Mouse (Mus musculus) forebrain, embryonic 10.5 days (tissue): ENCODE measurements around the gene Alg14. TPM values are rescaled to one million over a fixed set of nuclear protein-coding genes. Genes with fewer than 3 reads are reported as not detected.

Source experiments
- DNase-seq: peaks from one replicate; pipeline ENCODE4 v3.0.0-alpha.2; 2017; ENCODE audit warnings: low spot score; ENCODE audit errors: extremely low spot score
- H3K27ac ChIP-seq: fragments of 300-500 bp; sonication (generic); 2 replicates; pipeline ENCODE4 v1.5.1; 2016; ENCODE audit warnings: mild to moderate bottlenecking
- H3K27me3 ChIP-seq: fragments of 300-500 bp; sonication (generic); 2 replicates; pipeline ENCODE4 v1.6.1; 2016; ENCODE audit warnings: mild to moderate bottlenecking; ENCODE audit not compliant: poor library complexity, severe bottlenecking
- H3K36me3 ChIP-seq: fragments of 300-500 bp; sonication (generic); replicated peaks from 2 replicates; pipeline ENCODE4 v1.6.1; 2016; ENCODE audit warnings: mild to moderate bottlenecking, moderate library complexity
- H3K4me1 ChIP-seq: fragments of 300-500 bp; sonication (generic); 2 replicates; pipeline ENCODE4 v1.6.1; 2016
- H3K4me3 ChIP-seq: fragments of 300-500 bp; sonication (generic); 2 replicates; pipeline ENCODE4 v1.5.1; 2016; ENCODE audit warnings: mild to moderate bottlenecking, moderate library complexity
- H3K9me3 ChIP-seq: fragments of 300-500 bp; sonication (generic); 2 replicates; pipeline ENCODE4 v1.6.1; 2016; ENCODE audit warnings: mild to moderate bottlenecking, moderate library complexity
- WGBS: fragments of 180-500 bp; shearing (Covaris S2); methylation state at CpG from one replicate; pipeline ENCODE4 v1.1.7; 2016; 5-methylcytosine and 5-hydroxymethylcytosine counted together
- polyA plus RNA-seq: library from polyadenylated mRNA; unstranded; fragments of >200 nt; fragmentation: Nextera tagmentation; extraction: Ambion mirVana; gene quantifications from 2 replicates; pipeline ENCODE4 v1.2.1, GENCODE M21; 2016

Gene Alg14
- polyA plus RNA-seq, 1 experiment from 2014 or later = 30.9 TPM

DNA sequence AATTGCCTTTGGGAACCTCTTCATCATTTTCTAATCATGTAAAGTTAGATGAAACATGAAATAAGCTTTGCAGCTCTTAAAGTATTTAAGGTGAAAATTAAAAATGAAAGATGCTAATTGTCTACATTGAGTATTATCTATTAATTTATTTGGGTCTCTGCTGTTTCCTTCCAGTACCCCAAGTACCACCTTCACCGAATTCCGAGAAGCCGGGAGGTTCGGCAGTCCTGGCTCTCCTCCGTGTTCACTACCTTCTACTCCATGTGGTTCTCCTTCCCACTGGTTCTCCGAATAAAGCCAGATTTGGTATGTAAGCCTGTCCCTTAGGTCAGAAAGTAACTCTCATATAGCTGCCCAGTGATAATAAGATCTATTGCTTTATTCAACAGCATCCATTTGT, 28.3 kb downstream of the Alg14 start:
- peaks cover 8% of the 10 kb centered on the region; the same call in 1 of the 2 replicates for H3K9me3 ChIP-seq
- H3K27ac ChIP-seq = no peak overlapping the region
- no peaks in the 10 kb centered on the region for H3K27me3 ChIP-seq
- H3K36me3 ChIP-seq = peaks cover 28% of the 10 kb centered on the region
- DNase-seq = no peak
- no peak overlapping the region for H3K4me3 ChIP-seq
- H3K4me1 ChIP-seq = no peaks in the 10 kb centered on the region
- 94% methylated on average over 6 of the region's 6 CpGs for WGBS

DNA sequence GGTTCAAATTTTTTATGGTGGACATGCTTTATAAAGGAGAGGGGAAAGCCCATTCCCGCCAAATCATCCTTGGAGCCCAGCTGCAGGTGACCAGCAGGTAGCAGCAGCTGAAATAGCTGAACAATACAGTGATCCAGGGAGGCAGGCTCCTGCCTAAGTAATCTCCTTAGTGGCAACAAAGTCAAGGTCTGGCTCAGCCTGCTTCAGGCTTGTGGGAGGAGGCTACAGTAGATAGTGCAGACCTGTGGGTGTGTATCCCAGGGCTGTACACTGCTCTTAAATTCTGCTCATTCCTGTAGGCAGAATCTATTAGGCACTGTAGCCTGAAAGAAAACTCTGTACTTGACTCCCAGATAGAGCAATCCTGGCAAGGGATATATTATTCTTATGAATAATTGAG, 29.3 kb downstream of the Alg14 start:
- WGBS = 59% methylated on average over 1 of the region's 1 CpGs

DNA sequence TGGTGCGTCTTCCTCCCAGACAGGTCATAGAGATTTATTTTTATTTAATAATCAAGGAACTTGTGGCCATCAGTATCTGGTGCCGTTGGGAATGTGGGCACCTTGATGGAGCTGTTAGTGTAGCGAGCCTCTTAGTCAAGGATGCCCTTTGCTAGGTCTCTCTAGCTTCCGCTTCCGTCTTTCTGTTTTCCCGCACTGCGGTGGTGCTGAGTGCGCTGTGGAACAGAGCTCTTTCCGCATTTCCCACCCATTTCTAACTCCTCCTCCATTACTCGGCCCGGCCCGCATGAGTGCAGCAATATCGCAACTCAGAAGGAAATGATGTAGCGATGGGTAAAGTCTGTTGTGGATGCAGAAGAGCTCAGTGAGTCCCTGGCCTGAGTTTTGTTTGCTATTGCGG, 31.8 kb downstream of the Alg14 start:
- 95% methylated on average over 15 of the region's 15 CpGs for WGBS
- no peak for DNase-seq
- peaks cover 21% of the 10 kb centered on the region for H3K36me3 ChIP-seq

More for the DNA sequence above, 29.3 kb downstream of the Alg14 start:
- H3K4me1 ChIP-seq = no peaks in the 10 kb centered on the region
- H3K27me3 ChIP-seq = no peaks in the 10 kb centered on the region
- H3K4me3 ChIP-seq = no peak overlapping the region
- no peak overlapping the region for H3K27ac ChIP-seq
- no peak for DNase-seq
- H3K36me3 ChIP-seq = peaks cover 25% of the 10 kb centered on the region
- H3K9me3 ChIP-seq = 0 out of 2 replicates have a peak, but pooled peaks cover 4% of the 10 kb centered on the region

DNA sequence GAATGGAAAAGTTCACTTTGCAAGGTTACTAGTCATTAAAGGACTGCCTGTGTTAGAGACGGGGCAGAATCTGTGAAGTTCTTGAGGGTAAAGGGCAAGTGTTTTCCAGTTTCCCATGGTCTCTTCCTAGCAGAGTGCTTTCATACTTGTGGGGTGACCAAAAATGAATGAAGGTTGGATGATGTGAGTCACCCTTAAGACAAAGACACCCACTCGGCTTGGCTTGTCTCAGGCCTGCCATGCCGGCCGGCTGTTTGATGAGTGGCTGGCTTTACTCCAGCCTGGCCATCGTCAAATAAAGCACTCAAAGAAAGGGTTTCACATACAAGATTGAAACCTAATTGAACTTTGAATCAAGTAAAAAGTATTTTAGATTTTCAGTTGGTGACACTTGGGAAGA, 35.8 kb downstream of the Alg14 start:
- 96% methylated on average over 5 of the region's 5 CpGs for WGBS
- Histone ChIP-seq H3K4me1 (no peaks in the 10 kb centered on the region), H3K9me3 (no peaks in the 10 kb centered on the region), H3K27ac (no peak overlapping the region), H3K4me3 (no peak overlapping the region), H3K27me3 (no peaks in the 10 kb centered on the region), H3K36me3 (peaks cover 16% of the 10 kb centered on the region)
- DNase-seq = no peak

More for the DNA sequence above, 31.8 kb downstream of the Alg14 start:
- H3K27ac ChIP-seq = no peak overlapping the region
- H3K4me3 ChIP-seq = no peak overlapping the region
- H3K9me3 ChIP-seq = no peaks in the 10 kb centered on the region
- H3K27me3 ChIP-seq = no peaks in the 10 kb centered on the region
- no peaks in the 10 kb centered on the region for H3K4me1 ChIP-seq

DNA sequence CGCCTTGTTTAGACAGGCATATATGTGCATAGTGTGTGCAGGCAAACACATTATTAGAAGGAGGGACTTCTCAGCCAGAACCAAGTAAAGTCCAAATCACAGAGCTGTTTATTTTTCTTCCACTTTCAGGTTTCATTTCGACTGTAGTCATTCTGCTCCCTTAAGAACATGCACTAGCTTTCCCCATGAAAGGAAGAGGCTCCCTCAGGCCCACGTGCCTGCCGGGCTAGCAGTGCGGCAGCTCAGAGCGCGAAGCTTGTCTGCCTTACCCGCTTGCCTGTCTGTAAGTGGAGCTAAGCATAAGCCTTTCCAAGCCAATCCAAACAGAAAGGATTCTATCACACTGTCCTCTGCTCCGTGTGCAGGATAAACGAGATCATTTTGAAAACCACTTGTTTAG, 38.1 kb downstream of the Alg14 start:
- Histone ChIP-seq H3K36me3 (peaks cover 6% of the 10 kb centered on the region; the same call in 1 of the 2 replicates), H3K9me3 (no peaks in the 10 kb centered on the region), H3K4me3 (no peak overlapping the region), H3K4me1 (no peaks in the 10 kb centered on the region), H3K27ac (no peak overlapping the region), H3K27me3 (no peaks in the 10 kb centered on the region)
- DNase-seq = no peak
- WGBS = 84% methylated on average over 10 of the region's 10 CpGs

DNA sequence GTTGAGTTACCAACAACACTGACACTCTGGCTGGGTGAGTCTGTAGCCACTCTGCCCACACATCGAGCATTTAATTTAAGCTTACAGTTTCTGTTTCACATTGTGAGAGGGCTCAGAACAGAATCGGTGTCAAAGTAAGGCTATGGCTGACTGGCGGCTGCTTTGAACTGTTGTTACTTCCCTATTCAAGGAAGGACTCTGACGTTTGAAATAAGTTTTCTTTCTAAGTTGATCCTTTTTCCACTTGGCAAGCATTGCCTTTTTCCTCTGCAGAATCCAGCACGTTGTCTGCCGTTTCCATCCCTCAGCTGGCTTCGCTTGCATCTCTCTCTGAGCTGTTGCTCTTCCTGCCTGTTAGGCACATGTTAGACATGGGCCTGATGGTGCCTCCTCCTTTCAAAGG, 38.7 kb downstream of the Alg14 start:
- Histone ChIP-seq H3K4me3 (no peak overlapping the region), H3K27me3 (no peaks in the 10 kb centered on the region), H3K4me1 (no peaks in the 10 kb centered on the region), H3K27ac (no peak overlapping the region), H3K9me3 (no peaks in the 10 kb centered on the region), H3K36me3 (peaks cover 3% of the 10 kb centered on the region; the same call in 1 of the 2 replicates)
- WGBS = 86% methylated on average over 7 of the region's 7 CpGs
- DNase-seq = no peak

DNA sequence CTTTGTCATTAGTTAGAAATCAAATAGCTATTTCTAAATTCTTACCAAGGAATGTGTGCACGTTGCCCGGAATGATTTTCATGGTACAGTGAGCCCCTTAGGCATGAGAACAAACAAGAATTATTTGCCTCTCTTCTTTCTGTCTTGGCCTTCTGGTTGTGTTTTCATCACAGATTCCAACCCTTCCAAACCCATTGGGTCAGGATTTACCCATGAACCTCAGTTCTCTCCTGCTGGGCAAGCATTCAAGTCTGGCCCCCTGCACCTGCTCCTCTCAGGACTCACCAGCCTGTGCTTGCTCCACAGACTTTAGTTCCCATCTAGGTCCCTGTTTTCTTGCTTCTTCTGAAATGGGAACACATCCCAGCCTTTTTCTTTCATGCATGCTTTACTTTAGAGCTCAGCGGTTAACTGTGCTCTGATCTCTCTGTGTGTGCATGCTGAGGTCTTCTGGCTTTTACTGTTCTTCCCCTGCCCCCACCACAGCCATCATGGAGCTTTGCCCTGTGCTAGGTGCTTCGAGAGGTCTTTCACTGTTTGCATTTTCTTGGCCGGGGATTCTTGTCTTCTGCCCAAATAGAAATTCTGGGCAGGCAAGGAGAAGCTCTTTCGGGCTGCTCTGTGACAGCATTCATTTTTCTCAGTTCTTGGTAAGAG, 44.8 kb downstream of the Alg14 start:
- no peak overlapping the region for H3K4me3 ChIP-seq
- H3K9me3 ChIP-seq = no peaks in the 10 kb centered on the region
- H3K36me3 ChIP-seq = 0 out of 2 replicates have a peak, but pooled peaks cover 3% of the 10 kb centered on the region
- H3K27ac ChIP-seq = no peak overlapping the region
- no peaks in the 10 kb centered on the region for H3K27me3 ChIP-seq
- 90% methylated on average over 6 of the region's 6 CpGs for WGBS
- no peak for DNase-seq
- peaks cover 18% of the 10 kb centered on the region for H3K4me1 ChIP-seq

DNA sequence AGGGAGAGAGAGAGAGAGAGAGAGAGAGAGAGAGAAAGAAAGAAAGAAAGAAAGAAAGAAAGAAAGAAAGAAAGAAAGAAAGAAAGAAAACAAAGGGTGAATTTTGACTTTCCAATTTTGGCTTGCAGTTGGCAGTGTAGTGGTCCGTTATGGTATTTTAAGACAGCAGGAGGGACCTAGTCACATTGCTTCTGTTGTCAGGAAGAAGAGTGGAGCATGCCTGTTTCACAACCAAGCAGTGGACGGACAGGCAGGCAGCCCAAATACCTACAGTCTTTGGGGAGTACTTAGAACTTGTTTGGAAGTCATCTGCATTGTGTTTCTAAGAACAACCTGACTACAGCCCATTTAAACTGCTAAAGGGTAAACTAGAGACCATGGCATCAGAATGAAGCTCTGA, 47.1 kb downstream of the Alg14 start:
- no peaks in the 10 kb centered on the region for H3K9me3 ChIP-seq
- no peaks in the 10 kb centered on the region for H3K27me3 ChIP-seq
- H3K4me3 ChIP-seq = no peak overlapping the region
- peaks cover 2% of the 10 kb centered on the region; the same call in 1 of the 2 replicates for H3K36me3 ChIP-seq
- no peak overlapping the region for H3K27ac ChIP-seq
- 71% methylated on average over 2 of the region's 2 CpGs for WGBS
- no peak for DNase-seq
- peaks cover 24% of the 10 kb centered on the region for H3K4me1 ChIP-seq

DNA sequence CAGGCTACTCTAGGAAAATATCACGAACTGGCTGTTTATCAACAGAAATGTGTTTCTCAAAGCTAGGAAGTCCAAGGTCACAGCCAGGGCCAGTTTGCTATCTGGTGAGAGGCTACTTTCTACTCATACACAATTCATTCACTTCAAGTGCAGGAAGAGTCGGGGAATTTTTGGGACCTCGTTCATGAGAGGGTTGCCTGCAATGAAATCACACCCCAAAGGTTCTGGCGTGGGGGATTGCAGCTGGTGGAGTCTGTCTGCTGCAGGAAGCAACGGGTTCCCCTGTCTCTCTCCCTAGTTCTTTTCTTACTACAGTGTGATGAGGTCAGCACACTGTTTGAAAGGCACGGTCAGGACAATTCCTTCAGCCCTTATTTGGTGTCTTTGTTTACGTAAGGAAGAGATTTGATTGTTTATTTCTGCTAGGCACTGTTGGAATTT, 48.8 kb downstream of the Alg14 start:
- Histone ChIP-seq H3K36me3 (peaks cover 2% of the 10 kb centered on the region; the same call in 1 of the 2 replicates), H3K9me3 (no peaks in the 10 kb centered on the region), H3K27me3 (no peaks in the 10 kb centered on the region), H3K4me1 (peaks cover 41% of the 10 kb centered on the region), H3K27ac (no peak overlapping the region), H3K4me3 (no peak overlapping the region)
- no peak for DNase-seq
- 76% methylated on average over 7 of the region's 7 CpGs for WGBS

DNA sequence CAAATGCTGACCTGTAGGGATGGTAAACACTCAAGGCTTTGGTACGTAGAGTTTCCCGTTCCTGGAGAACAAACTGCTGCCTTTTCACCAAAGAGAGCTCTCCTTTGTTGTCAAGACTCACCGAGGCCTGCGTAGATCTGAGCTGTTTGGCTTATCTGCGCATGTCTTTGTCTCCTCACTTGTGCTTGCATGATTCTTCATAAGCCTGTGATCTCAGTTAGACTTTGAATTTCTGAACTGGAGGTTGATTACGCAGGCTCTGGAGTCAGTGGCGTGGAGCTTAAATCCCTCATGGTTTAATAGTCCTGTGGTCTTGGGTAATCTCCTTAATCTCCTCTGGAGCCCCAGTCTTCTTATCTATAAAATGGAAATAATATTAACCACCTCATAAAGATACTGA, 51.7 kb downstream of the Alg14 start:
- H3K4me1 ChIP-seq = peaks cover 48% of the 10 kb centered on the region
- H3K9me3 ChIP-seq = no peaks in the 10 kb centered on the region
- H3K4me3 ChIP-seq = no peak overlapping the region
- H3K27me3 ChIP-seq = no peaks in the 10 kb centered on the region
- no peak overlapping the region for H3K27ac ChIP-seq
- no peak for DNase-seq
- H3K36me3 ChIP-seq = peaks cover 2% of the 10 kb centered on the region; the same call in 1 of the 2 replicates
- 73% methylated on average over 7 of the region's 7 CpGs for WGBS

DNA sequence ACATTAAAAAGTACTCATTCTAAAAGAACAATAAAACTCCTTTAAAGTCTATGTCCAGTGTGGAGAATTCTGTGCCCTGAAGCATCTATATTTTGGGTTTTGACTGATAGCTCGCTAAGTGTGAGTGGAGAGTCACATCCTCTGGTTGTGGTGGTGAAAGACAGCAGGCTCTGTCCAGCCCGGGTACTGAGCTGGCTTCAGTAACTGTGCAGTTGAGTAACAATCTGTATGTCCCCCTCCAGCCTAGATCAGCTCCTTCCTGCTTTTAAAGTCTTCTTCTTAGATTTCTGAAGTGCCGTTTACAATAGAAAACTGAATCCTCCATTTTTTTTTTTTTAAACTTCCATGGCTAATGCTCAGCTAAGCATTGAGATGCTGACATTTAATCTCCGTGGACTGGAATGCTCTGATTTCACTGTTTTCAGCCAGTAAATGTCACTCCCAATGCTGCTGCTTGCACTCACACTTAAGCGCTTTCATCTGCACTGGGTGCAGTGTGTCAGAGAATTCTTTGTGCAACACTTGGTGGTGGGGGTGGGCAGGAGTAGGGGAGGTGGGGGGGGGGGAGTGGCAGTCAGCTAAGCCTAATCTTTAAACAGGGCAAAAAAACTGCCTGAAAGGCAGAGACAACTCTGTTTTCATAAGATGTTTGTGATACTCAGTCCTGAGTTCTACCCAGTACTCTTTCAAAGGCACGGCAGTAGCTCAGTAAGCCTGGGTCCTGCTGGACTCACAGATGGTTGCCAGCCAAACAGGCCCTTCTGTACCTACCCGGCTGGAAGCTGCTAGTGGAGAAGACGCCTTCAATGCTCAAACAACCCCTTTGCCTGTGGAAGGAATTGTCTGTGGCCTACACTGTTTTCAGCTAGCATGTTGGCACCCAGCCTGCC, 52.7 kb downstream of the Alg14 start:
- H3K9me3 ChIP-seq = no peaks in the 10 kb centered on the region
- H3K27me3 ChIP-seq = peaks cover 4% of the 10 kb centered on the region; the same call in 1 of the 2 replicates
- H3K4me3 ChIP-seq = no peak overlapping the region
- WGBS = 38% methylated on average over 8 of the region's 8 CpGs
- peaks cover 2% of the 10 kb centered on the region; the same call in 1 of the 2 replicates for H3K36me3 ChIP-seq
- no peak for DNase-seq
- peak overlapping the region; percentile 77 for H3K27ac ChIP-seq
- peaks cover 57% of the 10 kb centered on the region for H3K4me1 ChIP-seq

DNA sequence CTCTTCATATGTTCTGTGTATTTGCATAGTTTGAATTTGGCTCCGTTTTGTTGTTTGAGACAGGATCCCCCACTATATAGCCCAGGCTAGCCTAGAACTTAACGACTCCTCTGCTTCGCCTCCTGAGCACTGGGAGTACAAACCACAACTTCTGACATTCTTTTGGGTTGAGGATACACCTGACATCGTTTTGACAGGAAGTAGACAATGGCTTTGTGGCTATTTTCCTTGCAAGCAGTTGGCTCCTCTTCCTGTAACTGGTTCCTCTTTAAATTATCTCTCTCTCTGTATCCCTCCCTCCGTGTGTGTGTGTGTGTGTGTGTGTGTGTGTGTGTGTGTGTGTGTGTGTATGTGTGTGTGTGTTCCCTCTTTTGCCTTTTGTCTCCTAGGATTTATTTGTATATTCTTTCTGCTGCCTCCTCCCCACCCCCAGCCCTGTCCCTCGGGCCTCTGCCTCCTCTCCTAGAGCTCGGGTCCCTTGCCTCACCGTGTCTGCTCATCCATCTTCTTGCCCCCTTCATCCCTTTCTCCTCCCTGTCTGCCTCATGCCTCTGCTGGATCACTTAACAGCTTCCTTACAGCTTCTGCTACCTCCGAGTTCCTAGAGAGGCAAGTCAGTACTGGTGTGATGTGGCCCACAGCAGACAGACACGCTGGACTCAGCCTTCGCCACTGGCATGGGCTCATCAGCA, 53.5 kb downstream of the Alg14 start:
- no peak for DNase-seq
- Histone ChIP-seq H3K4me1 (peaks cover 65% of the 10 kb centered on the region), H3K27me3 (peaks cover 7% of the 10 kb centered on the region; the same call in 1 of the 2 replicates), H3K36me3 (peaks cover 2% of the 10 kb centered on the region; the same call in 1 of the 2 replicates), H3K9me3 (no peaks in the 10 kb centered on the region), H3K27ac (peak overlapping the region; percentile 77), H3K4me3 (no peak overlapping the region)
- 67% methylated on average over 11 of the region's 11 CpGs for WGBS
